Mouse (Mus musculus) forebrain, postnatal 0 days (tissue): ENCODE measurements at regions not wholly inside any gene's neighbourhood (a gene's known extent, or its start where the extent isn't known, plus 50 kb on each side); places are given as distances from the start of the nearest gene placed in this dataset.
A peak's percentile ranks its signal among the peaks of the same experiment; 100 is the strongest.
"Not testable (repeated sequence)": the region's sequence is repeated elsewhere in the genome, so short reads cannot be mapped to it uniquely, and the experiment has no call there.

Source experiments
- ATAC-seq: fragments of 200-750 bp; cut with Nextera tagmentation; 2 replicates; pipeline ENCODE4 v1.8.0; 2017; ENCODE audit warnings: mild to moderate bottlenecking, moderate library complexity
- DNase-seq: peaks from one replicate; pipeline ENCODE4 v3.0.0-alpha.2; 2015
- H3K27ac ChIP-seq: fragments of 300-500 bp; sonication (generic); 2 replicates; pipeline ENCODE4 v1.5.1; 2014; ENCODE audit warnings: low read depth, mild to moderate bottlenecking, antibody characterized with exemption, low read length, moderate library complexity, mixed read lengths
- H3K27me3 ChIP-seq: fragments of 300-500 bp; sonication (generic); 2 replicates; pipeline ENCODE4 v1.6.1; 2014; ENCODE audit warnings: mild to moderate bottlenecking, low read length, mixed read lengths; ENCODE audit not compliant: insufficient read depth
- H3K36me3 ChIP-seq: fragments of 300-500 bp; sonication (generic); 2 replicates; pipeline ENCODE4 v1.6.1; 2014; ENCODE audit warnings: mild to moderate bottlenecking, moderate library complexity; ENCODE audit not compliant: insufficient read depth
- H3K4me1 ChIP-seq: fragments of 300-500 bp; sonication (generic); 2 replicates; pipeline ENCODE4 v1.6.1; 2014; ENCODE audit warnings: antibody characterized with exemption; ENCODE audit not compliant: insufficient read depth
- H3K4me2 ChIP-seq: fragments of 300-500 bp; sonication (generic); 2 replicates; pipeline ENCODE4 v1.6.1; 2014; ENCODE audit warnings: low read depth, mild to moderate bottlenecking, moderate library complexity
- H3K4me3 ChIP-seq: fragments of 300-500 bp; sonication (generic); 2 replicates; pipeline ENCODE4 v1.5.1; 2014; ENCODE audit warnings: low read depth, low read length, mixed read lengths
- H3K9ac ChIP-seq: fragments of 300-500 bp; sonication (generic); 2 replicates; pipeline ENCODE4 v1.6.1; 2014; ENCODE audit warnings: mild to moderate bottlenecking
- H3K9me3 ChIP-seq: fragments of 300-500 bp; sonication (generic); 2 replicates; pipeline ENCODE4 v1.6.1; 2016; ENCODE audit warnings: low read length
- CTCF ChIP-seq: sonication (generic); IDR thresholded peaks from 2 replicates; pipeline ENCODE4 v1.5.1; 2016; ENCODE audit warnings: antibody characterized with exemption, control low read depth, low read depth
- WGBS: fragments of 180-500 bp; shearing (Covaris S2); extraction: QIAGEN DNeasy Blood & Tissue Kit; methylation state at CpG from one replicate; pipeline ENCODE4 v1.1.7; 2014; 5-methylcytosine and 5-hydroxymethylcytosine counted together

GRCm38 (mm10) chr2:67107274-67107673, 306.3 kb upstream of the Gm21830 start:
- no peaks in the 10 kb centered on the region for H3K9me3 ChIP-seq
- H3K9ac ChIP-seq: no peak overlapping the region
- ATAC-seq (peak; percentile 74), DNase-seq (peak; percentile 45)
- TF ChIP-seq CTCF: no peak
- no peak overlapping the region for H3K4me2 ChIP-seq
- no peak overlapping the region for H3K4me3 ChIP-seq
- no peaks in the 10 kb centered on the region for H3K27me3 ChIP-seq
- no peak overlapping the region for H3K27ac ChIP-seq
- H3K4me1 ChIP-seq: no peaks in the 10 kb centered on the region
- no peaks in the 10 kb centered on the region for H3K36me3 ChIP-seq

GRCm38 (mm10) chr2:67089418-67089817, 304.7 kb upstream of the Scn7a start:
- H3K4me1 ChIP-seq, H3K27me3 ChIP-seq, ATAC-seq, H3K4me2 ChIP-seq, H3K9me3 ChIP-seq, H3K9ac ChIP-seq, H3K36me3 ChIP-seq, H3K4me3 ChIP-seq, H3K27ac ChIP-seq, DNase-seq: not testable (repeated sequence)
- whole genome bisulfite sequencing: 100% methylated on average over 1 of the region's 16 CpGs

- no peak for DNase-seq
- 79% methylated on average over 1 of the region's 1 CpGs for WGBS
- no peak for ATAC-seq
- Histone ChIP-seq H3K4me2 (no peak overlapping the region), H3K4me1 (no peaks in the 10 kb centered on the region), H3K9ac (no peak overlapping the region), H3K9me3 (no peaks in the 10 kb centered on the region), H3K27me3 (no peaks in the 10 kb centered on the region), H3K27ac (no peak overlapping the region), H3K4me3 (no peak overlapping the region), H3K36me3 (no peaks in the 10 kb centered on the region)
- TF ChIP-seq CTCF: no peak
Measured at GRCm38 (mm10) chr2:67068944-67069343, 284.2 kb upstream of the Scn7a start.
